Mouse (Mus musculus) common myeloid progenitor, adult 5-6 weeks (primary cell): Measurements from ENCODE around the gene Ccnq. TPM values are rescaled to one million over a fixed set of nuclear protein-coding genes. Genes with fewer than 3 reads are reported as not detected.

Source experiments
- ATAC-seq: replicated peaks from 2 replicates; pipeline ENCODE4 v1.8.0; 2016; ENCODE audit warnings: low read depth, mild to moderate bottlenecking, moderate TSS enrichment, inconsistent platforms; ENCODE audit not compliant: poor library complexity, severe bottlenecking
- total RNA-seq: library from RNA; stranded (forward); fragments of 200-1000, 187-1606 nt; gene quantifications from 2 replicates; pipeline ENCODE4 v1.2.3, GENCODE M21; 2017

Gene Ccnq
- 31.2 and 31.9 TPM in 2 replicates for total RNA-seq

DNA sequence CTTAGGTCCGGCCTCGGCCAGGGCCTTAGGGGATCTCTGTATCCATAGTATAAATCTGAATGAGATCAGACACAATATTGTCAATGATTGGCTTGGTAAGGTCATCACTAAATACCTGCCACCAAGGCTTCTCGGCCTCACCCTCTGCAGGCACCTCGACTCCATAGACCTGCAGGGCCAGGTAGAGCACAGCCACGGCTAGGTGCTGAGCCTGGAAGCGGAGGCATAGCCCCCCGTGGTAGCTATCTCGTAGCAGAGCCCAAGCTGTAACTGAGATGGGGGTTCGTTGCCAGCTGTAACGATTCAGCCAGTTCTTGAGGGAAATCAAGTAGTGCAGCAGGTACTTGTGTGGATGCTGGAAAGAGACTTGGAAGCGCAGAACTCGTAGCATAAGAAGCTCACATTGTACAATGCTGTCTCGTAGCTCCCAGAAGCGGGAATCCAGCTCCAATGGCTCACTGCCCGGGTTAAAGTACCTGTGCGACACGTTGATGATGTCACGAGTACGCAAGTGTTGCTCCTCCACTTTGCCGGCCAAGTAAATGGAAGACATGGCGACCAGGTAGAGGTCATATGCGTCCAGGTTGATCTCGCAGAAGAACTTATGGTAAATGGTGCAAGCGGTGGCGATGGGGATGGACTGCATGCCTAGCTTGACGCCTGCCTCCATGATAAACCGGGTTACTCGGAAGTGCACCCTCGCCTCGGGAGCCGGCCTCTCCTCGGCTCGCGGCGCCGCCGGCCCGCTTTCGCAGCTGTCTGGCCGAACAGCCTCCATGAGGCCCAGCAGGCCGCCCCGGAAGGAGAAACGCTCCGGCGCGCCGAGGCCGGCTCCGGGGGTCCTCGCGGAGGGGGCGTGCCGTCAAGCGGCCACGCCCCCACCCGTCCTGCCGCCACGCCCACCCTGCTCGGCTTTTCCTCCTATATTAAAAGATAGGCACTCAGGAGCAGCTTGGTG is at the start of gene Ccnq:
TSS of gene Ccnq (minus strand) at position 845 of the 958 bp plus-strand sequence.
- peak; percentile 83 for ATAC-seq

GRCm38 (mm10) chr11:78801094-78801493 is 49.6 kb upstream of the Ccnq start:
- no peak for ATAC-seq

GRCm38 (mm10) chr11:78796072-78796729 is 44.7 kb upstream of the Ccnq start:
- no peak for ATAC-seq

- ATAC-seq, result no peak
Observed at GRCm38 (mm10) chr11:78793116-78793515, 41.6 kb upstream of the Ccnq start.

DNA sequence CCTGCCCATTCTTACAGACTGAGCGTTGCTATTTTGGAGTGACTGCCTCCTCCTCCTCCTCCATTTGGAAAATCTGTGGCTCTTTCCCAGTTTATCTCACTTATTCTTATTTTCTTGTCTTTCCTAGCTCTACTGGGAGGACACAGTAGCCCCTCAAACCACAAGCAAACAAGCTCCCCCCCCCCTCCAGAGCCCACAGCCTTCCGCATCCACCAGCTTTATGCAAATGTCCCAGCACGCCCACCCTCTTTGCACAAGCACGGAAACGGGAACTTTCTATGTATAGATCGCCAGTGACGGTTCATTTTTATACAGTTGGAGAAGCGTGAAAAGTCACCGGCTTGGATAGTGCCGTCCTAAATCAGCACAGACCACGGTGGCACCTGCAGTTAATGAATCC is 40.9 kb upstream of the Ccnq start:
- peak; percentile 92 for ATAC-seq

DNA sequence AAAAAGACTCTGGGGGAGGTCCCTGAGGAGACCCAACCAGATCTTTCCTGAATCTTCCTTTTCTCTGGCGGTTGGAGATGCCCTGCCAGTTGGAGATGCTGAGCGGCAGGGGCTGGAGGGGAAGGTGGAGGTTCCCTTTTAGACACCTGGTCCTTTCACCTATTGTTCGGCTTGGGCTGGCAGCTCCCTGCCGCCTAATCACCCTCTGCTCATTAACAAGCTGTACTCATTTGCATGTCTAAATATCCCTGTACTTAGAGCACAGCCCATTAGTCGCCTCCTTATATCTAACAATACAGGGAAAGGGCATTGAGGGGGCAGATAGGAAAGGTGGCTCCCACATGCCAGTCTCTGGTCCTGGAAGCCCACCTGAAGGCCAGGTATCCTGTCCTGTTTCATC is 40.5 kb upstream of the Ccnq start:
- no peak for ATAC-seq

DNA sequence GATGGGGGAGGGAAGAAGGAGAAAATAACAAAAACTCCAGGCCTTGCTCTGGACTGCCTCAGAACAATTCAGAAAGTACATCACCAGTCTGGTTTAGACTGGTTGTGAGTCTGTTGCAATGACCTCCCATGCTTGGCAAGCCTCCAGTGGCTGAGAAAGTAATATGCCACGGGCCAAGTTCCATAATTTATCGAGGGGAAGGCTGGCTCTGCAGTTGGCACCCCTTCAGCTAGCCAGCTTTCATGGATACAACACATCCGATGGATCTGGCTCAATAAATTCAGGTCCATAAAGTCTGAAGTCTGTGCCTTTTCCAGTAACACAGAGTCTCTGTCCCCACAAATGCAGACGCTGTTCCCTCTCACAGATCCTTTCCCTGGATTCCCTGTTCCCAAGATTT is 40.1 kb upstream of the Ccnq start:
- peak; percentile 55 for ATAC-seq

DNA sequence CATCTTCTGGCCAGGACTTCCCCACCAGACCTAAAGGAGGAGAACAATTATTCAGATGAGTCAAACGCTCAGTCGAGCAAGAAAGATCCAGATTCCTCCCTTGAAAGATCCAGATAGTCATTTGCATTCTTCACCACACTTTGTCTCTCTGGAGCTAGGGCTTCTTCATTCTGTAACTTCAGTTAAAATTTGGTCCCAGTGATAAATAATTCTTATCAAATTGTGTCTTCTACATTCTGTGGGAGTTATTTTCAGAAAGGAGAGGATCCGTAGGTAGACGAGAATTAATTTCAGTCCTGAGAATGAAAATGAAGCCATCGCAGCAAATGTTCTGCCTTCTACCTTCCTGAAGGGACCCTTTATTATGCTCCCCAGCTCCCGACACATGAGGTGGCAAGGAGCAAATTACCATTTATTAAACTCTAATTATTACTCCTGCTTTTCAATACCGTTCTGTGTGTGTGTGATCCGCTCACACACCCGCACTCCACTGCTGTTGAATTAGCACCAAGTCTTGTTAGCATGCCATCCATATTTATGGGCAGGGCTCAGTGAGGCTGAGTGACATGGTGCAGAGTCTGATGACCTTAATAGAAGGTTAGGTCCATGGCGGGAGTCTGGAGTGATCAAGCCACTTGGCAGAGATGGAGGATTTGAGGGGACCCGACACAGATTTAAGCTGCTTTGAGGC is 38.0 kb upstream of the Ccnq start:
- ATAC-seq, result no peak

DNA sequence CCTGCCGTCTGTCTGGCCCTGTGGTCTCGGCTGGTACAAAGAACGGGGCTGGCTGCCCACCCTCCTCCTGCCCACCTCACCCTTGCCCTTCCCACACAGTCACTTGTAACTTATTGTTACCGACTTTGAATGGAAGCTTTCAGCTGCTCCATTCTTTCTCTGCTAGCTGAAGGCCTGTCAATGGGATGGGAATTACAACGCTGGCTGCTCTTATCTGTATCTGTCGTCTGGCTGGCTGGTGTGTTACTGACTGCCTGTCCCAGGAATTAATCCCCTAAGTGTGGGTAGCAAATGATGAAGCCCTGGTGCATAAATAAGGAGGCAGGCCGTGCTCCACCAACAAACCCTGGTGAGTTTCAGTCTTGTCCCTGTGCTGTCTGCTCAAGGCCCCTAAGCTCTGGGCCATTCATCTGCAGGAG is 34.5 kb upstream of the Ccnq start:
- no peak for ATAC-seq

DNA sequence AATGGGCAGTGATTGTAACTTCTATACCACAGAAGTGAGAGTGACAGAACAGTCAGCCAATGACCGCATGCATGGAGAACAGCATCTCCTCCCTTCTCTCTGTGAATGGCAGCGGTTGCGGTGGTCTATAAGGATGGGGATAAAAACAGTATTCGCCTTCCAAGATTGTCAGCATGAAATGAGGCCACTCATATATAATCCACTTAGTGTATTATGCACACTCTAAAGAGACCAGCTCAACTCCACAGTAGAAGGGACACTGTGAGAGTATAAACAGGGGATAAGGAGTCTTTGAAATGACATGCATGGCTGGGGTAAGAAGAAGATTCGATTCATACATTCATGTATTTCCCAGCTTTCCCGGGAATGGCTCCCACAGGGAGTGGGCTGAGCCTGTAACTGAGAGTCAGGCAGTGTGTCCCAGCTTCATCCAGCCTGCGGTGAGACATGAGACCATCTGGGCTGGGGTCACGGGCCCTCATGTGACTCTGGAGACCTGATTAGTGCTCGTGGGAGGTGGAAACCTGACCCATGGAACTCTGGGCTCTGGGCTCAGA is 31.3 kb upstream of the Ccnq start:
- no peak for ATAC-seq

DNA sequence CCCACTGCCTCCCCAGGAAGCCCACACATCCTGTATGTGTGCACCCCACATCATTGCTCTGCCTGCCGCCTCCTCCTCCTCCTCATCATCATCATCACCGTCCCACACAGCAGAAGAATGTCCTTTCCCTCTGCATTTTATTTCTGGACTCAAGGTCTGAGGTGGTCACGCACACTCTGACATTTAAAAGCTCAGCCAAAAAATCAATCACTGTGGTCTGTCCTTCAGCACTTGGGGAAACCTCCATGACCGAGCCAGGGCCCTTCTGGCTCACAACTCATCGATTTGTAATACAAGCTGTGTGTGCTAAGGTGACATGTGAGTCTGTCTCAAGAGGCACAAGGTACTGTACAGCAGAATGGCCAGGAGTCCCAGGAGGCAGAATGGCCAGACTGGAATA is 30.8 kb upstream of the Ccnq start:
- no peak for ATAC-seq

DNA sequence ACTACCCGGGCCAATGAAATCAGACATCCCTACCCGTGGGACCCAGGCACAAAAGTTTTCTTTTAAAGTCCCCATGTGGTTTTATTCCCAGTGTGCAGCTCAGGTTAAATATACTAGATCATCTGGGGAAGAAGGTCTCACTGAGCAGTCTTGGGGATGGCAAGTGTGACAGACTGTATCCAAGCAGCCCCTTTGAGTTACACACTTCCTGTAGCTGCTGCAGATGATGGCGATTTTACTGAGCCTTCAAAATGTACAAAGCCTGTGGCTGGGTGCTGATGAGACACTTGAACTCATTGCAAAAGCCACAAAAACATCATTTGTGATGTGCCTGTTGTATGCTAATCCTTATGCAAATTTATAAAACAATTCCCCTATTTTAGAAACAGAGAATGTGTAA is 29.0 kb upstream of the Ccnq start:
- no peak for ATAC-seq

- no peak for ATAC-seq
Observed at GRCm38 (mm10) chr11:78780002-78780401, 28.5 kb upstream of the Ccnq start.

GRCm38 (mm10) chr11:78777851-78778680 is 26.5 kb upstream of the Ccnq start:
- no peak for ATAC-seq

DNA sequence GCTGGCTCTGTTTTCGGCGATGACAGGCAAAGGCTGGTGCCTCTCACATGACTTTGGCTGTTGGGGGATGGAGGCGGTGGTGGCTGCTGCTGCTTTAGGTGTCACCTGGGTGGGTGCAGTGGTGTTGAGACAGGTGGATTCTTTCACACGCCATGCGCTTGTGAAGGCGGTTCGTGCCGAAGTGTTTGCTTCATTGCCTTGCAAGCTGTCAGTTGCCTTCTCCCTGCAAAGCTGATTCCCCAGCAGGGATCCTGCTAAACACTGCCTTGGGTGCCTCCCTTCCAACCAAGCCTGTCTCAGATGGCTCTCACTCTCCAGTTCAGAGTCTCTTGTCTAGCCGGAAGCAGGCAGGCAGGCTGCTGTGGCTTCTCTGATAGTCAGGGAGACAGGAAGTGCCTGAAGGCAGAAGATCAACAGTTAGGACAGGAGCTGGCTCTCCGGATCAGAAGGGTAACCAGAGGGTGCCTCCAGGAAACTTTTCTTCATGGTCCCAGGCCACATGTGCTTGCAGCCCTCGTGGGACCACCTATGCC is 20.3 kb upstream of the Ccnq start:
- peak; percentile 99 for ATAC-seq

- no peak for ATAC-seq
Observed at GRCm38 (mm10) chr11:78770436-78770835, 18.9 kb upstream of the Ccnq start.

- ATAC-seq, result no peak
Observed at GRCm38 (mm10) chr11:78768778-78769177, 17.2 kb upstream of the Ccnq start.

DNA sequence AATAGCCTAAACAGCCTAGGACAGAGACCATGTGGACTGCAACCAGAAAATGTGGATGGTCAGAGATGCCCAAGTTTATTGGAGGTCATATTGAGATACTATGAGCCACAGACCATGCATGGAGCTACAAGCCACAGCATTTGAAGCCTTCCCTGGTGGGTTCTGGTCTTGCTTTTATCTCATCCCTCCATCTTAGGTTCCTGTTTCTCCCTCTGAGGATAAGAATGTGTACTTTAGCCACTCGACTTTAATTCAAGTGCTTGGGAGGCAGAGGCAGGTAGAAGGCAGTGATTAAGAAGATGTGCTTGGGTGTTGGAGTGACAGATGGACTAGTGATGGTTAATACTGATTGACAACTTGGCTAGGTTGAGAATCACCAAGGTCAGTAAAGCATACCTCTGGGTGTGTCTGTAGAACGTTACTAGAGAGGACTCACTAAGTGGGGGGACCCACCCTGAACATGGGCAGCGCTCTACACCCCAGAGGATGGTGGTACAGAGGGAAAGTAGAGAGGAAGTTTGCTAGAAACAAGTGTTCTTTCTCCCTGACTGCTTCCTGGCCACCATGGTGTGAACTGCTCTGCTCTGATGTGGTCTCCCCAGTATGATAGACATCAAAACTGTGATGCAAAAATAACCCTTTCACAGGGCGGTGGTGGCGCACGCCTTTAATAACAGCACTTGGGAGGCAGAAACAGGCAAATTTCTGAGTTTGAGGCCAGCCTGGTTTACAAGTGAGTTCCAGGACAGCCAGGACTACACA is 14.7 kb upstream of the Ccnq start:
- no peak for ATAC-seq

GRCm38 (mm10) chr11:78764820-78765219 is 13.3 kb upstream of the Ccnq start:
- no peak for ATAC-seq
